Mouse (Mus musculus): ENCODE results near the gene Duox2. TPM values are rescaled to one million over a fixed set of nuclear protein-coding genes. Genes with fewer than 3 reads are reported as not detected.
"Not testable (repeated sequence)": the region's sequence is repeated elsewhere in the genome, so short reads cannot be mapped to it uniquely, and the experiment has no call there.

The Duox2 gene
- total RNA-seq (2018; cell fraction: chromatin; rRNA removed), result not detected
- not detected for total RNA-seq (2018; cell fraction: cytosol; rRNA removed)
- total RNA-seq (2018; cell fraction: nucleus; rRNA removed), result not detected
- not detected in 3 replicates for polyA plus RNA-seq (2018)

DNA sequence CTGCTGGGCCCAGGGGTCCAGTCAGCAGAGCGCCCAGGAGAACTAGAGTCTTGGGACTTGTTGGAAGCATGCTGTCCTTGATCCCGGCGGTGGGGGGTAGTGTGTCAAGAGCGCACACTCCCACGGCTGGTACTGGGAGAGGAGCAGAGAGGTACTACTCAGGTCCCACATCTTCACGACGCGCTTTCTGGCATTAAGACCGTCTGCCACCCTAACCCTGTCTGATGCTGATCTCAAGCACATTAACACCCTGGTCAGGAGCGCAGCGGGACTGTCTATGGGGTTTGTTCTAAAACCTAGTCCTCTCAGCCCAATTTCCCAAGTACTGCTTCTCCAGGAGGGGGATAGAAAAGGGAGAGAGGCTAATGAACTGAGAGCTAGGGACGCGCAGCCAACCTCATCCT is at the start of gene Duox2:
TSS of gene Duox2 (minus strand) at position 354 of the 404 bp plus-strand sequence.
- no peaks in the 10 kb centered on the region for H3K36me3 ChIP-seq (ENCODE audit: inconsistent target)
- WGBS (ENCODE audit: missing documents), result 12% methylated on average over 13 of the region's 13 CpGs
- no peaks in the 10 kb centered on the region for H3K79me2 ChIP-seq (ENCODE audit: inconsistent target)
- no peak within 1 kb of the TSS for H3K4me3 ChIP-seq (ENCODE audit: inconsistent target)
- no peak within 1 kb of the TSS for H3K27ac ChIP-seq

DNA sequence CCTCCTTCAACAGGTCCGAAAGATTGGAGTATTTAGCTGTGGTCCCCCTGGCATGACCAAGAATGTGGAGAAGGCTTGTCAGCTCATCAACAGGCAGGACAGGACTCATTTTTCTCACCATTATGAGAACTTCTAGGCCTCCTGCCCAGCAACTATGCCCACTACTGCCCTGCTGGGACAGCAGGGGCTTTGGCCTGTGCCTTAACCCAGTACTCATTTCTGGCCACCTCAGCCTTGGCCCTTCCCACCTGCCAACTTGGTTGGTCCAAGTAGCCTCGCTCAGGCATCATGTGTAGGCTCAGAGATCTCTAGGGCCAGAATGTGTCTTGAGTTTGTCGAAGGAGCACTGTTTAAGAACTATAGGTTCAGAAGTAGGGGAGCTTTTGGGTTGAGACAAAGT is 49.0 kb upstream of the Duox2 start:
- Histone ChIP-seq H3K79me2 (ENCODE audit: inconsistent target) (no peaks in the 10 kb centered on the region), H3K27ac (no peak overlapping the region), H3K4me3 (ENCODE audit: inconsistent target) (no peak overlapping the region), H3K36me3 (ENCODE audit: inconsistent target) (no peaks in the 10 kb centered on the region)
- WGBS (ENCODE audit: missing documents), result 95% methylated on average over 3 of the region's 3 CpGs

DNA sequence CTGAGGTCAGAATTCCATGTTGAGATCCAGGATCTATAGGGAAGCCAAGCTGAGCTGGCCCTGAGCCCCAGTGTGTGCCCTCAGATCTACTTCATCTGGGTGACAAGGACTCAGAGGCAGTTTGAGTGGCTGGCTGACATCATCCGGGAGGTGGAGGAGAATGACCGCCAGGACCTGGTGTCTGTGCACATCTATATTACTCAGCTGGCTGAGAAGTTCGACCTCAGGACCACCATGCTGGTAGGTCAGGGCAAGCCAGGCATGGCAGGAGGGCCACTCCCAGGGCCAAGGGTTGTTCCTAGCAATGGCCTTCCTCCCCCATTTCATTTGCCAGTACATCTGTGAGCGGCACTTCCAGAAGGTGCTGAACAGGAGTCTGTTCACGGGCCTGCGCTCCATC is 47.9 kb upstream of the Duox2 start:
- not testable (repeated sequence) for H3K79me2 ChIP-seq (ENCODE audit: inconsistent target); H3K27ac ChIP-seq; H3K36me3 ChIP-seq (ENCODE audit: inconsistent target); H3K4me3 ChIP-seq (ENCODE audit: inconsistent target)
- WGBS (ENCODE audit: missing documents), result 92% methylated on average over 6 of the region's 6 CpGs

DNA sequence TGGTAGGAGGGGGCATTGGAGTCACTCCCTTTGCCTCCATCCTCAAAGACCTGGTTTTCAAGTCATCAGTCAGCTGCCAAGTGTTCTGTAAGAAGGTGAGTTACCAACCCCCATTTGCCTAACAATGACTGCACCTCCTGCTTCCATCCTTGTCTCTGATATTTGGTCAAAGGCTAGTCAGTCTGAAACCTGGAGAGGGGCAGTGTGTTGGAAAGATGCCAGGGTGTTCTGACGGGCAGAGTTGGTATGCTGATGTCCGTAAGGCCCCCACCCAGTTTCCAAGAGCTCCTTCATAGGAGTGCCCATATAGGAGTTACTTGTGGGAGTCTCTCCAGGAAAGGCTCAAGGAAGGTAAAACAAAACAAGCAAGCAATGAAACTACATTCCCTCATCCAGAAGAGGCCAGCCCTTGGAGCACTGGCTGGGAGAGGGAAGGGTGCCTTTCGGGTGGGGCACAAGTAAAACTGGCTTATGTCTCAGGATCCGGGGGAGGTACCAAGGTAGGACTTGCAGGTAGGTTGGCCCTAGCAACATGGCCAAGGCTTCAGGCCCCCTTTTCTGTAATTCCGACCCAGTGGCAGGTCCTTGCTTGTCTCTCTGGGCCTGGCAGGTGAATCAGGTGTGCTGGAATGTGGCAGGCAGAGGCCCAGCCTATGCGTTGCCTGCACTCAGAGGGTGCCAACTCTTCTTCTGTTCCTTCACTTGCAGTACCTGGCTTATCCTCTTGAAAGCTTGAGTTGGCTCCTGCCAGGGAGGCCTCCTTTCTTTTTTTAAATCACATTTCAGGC is 47.1 kb upstream of the Duox2 start:
- Histone ChIP-seq H3K79me2 (ENCODE audit: inconsistent target) (no peaks in the 10 kb centered on the region), H3K27ac (no peak overlapping the region), H3K36me3 (ENCODE audit: inconsistent target) (no peaks in the 10 kb centered on the region), H3K4me3 (ENCODE audit: inconsistent target) (no peak overlapping the region)
- WGBS (ENCODE audit: missing documents), result 92% methylated on average over 6 of the region's 6 CpGs

DNA sequence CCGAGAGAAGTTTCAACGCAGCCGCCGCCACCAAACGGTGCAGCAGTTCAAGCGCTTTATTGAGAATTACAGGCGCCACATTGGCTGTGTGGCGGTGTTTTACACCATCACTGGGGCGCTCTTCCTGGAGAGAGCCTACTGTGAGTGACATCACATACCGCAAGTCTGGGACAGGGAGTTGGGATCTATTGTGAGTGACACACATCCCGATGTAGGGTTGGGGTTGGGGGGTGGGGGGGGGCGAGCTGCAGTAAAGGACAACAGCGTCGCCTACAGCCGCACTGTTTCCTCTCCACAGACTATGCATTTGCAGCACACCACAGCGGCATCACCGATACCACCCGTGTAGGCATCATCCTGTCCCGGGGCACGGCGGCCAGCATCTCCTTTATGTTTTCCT is 39.0 kb upstream of the Duox2 start:
- Histone ChIP-seq H3K4me3 (ENCODE audit: inconsistent target) (no peak overlapping the region), H3K36me3 (ENCODE audit: inconsistent target) (no peaks in the 10 kb centered on the region), H3K79me2 (ENCODE audit: inconsistent target) (no peaks in the 10 kb centered on the region), H3K27ac (no peak overlapping the region)
- WGBS (ENCODE audit: missing documents), result 90% methylated on average over 21 of the region's 21 CpGs

DNA sequence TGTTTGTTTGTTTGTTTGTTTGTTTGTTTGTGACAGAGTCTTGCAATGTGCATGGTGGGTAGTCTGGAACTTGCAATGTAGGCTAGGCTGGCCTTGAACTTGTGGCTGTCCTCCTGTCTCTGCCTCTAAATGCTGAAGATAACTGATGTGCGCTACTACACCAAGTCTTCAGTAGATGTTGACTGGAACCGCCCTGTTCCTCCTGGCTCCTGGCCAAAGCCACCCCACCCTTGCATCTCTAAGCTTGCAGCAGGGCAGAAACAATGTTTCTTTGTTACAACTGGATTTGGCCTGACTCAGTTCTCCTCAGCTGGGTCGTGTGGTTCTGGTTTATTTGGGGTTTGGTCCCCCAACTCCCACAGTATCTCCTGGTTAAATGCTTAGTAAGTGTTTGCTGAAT is 35.9 kb upstream of the Duox2 start:
- no peaks in the 10 kb centered on the region for H3K79me2 ChIP-seq (ENCODE audit: inconsistent target)
- no peaks in the 10 kb centered on the region for H3K36me3 ChIP-seq (ENCODE audit: inconsistent target)
- H3K27ac ChIP-seq, result no peak overlapping the region
- 56% methylated on average over 3 of the region's 3 CpGs for WGBS (ENCODE audit: missing documents)
- H3K4me3 ChIP-seq (ENCODE audit: inconsistent target), result no peak overlapping the region

DNA sequence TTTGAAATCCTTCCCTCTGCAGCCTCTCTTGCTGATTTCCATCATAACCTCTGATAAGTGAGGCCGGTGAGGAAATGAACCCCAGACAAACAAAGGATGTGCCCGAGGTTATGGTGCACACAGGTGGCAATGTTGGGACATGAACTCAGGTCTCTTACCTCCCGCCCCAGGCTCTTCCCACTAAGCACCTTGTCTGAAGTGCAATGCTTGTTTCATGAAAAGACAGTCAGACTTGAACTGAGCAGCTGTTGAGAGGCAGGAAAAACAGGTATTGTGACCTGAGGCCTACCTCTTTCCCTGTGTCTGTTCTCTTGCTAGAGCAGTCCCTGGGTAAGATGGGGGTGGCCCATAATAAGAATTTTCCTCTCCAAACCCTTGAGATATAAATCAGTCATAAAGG is 34.0 kb upstream of the Duox2 start:
- WGBS (ENCODE audit: missing documents), result 85% methylated on average over 3 of the region's 3 CpGs
- H3K79me2 ChIP-seq (ENCODE audit: inconsistent target), result no peaks in the 10 kb centered on the region

DNA sequence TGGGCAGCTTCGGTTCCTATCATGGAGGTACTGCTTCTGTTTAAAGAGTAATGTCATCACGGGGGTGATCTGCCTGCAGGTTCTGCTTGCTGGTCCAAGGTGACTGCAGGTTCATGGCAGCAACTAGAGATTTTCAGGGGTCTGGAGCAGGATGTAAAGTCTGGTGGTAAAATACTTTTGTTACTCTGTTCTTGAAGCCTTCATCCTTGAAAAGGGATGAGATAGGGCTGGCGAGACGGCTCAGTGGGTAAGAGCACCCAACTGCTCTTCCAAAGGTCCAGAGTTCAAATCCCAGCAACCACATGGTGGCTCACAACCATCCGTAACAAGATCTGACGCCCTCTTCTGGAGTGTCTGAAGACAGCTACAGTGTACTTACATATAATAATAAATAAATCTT is 32.1 kb upstream of the Duox2 start:
- H3K36me3 ChIP-seq (ENCODE audit: inconsistent target), result not testable (repeated sequence)
- WGBS (ENCODE audit: missing documents), result 91% methylated on average over 4 of the region's 6 CpGs

More for the DNA sequence above, 34.0 kb upstream of the Duox2 start:
- no peak overlapping the region for H3K27ac ChIP-seq
- H3K4me3 ChIP-seq (ENCODE audit: inconsistent target), result no peak overlapping the region
- H3K36me3 ChIP-seq (ENCODE audit: inconsistent target), result no peaks in the 10 kb centered on the region

DNA sequence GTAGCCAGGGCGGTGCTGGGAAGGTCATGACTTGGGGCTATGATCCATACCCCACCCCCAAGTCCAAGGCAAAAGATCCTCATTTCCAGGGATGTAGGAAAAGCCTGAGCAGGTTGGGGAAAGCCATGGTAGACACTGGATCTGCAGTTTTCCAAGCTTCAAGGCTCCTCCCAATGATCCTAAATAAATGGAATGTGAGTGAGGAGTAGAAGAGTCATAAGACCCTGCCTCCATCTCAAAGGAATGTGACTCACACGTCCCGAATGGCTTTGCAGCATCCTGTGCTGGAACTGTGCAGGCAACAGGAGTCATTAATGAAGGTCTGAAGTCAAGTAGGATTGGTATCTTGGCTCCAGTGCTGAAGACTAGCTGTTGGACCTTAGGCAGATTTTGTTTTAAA is 29.7 kb upstream of the Duox2 start:
- H3K4me3 ChIP-seq (ENCODE audit: inconsistent target), result no peak overlapping the region
- H3K36me3 ChIP-seq (ENCODE audit: inconsistent target), result no peaks in the 10 kb centered on the region
- H3K27ac ChIP-seq, result no peak overlapping the region
- 97% methylated on average over 3 of the region's 3 CpGs for WGBS (ENCODE audit: missing documents)
- no peaks in the 10 kb centered on the region for H3K79me2 ChIP-seq (ENCODE audit: inconsistent target)

More for the DNA sequence above, 32.1 kb upstream of the Duox2 start:
- H3K79me2 ChIP-seq (ENCODE audit: inconsistent target); H3K27ac ChIP-seq; H3K4me3 ChIP-seq (ENCODE audit: inconsistent target): not testable (repeated sequence)

DNA sequence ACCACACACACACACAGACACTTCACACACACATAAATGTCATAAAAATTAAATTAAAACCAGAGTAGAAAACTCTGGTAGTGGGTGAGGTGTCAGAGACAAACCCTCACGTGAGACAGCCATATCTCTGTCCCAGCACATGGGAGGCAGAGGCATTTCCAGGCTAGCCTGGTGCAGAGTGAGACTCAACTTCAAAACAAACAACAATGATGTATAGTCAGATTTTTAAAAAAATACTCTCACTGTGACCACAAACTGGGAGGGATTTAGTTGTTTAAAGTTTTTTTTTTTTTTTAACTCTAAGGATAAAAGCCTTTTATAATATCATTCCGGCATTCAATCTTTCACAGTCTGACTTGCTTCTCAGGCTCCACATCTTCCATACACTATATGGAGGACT is 27.1 kb upstream of the Duox2 start:
- Histone ChIP-seq H3K36me3 (ENCODE audit: inconsistent target) (no peaks in the 10 kb centered on the region), H3K27ac (no peak overlapping the region), H3K4me3 (ENCODE audit: inconsistent target) (no peak overlapping the region), H3K79me2 (ENCODE audit: inconsistent target) (no peaks in the 10 kb centered on the region)
- 80% methylated on average over 2 of the region's 2 CpGs for WGBS (ENCODE audit: missing documents)

DNA sequence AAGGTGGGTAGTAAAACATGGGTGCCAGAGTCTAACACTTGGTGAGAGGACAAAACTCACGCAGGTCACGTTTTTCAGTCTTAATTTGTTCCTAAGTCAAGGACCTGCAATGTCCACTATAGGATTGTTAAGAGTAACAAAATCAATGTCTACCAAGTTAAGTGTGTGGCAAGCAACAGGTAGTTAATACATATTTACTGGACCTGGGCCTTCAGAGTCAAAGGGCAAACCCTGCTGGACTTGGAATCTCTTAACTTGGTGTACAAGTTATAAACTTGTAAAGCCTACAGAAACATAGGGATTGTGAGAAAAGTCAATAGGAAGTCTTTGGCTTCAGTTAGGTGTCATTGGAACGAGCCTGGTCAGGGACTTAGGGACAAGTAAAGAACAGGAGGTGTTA is 26.3 kb upstream of the Duox2 start:
- no peak overlapping the region for H3K27ac ChIP-seq
- no peak overlapping the region for H3K4me3 ChIP-seq (ENCODE audit: inconsistent target)
- 81% methylated on average over 3 of the region's 3 CpGs for WGBS (ENCODE audit: missing documents)
- H3K79me2 ChIP-seq (ENCODE audit: inconsistent target), result no peaks in the 10 kb centered on the region
- no peaks in the 10 kb centered on the region for H3K36me3 ChIP-seq (ENCODE audit: inconsistent target)

DNA sequence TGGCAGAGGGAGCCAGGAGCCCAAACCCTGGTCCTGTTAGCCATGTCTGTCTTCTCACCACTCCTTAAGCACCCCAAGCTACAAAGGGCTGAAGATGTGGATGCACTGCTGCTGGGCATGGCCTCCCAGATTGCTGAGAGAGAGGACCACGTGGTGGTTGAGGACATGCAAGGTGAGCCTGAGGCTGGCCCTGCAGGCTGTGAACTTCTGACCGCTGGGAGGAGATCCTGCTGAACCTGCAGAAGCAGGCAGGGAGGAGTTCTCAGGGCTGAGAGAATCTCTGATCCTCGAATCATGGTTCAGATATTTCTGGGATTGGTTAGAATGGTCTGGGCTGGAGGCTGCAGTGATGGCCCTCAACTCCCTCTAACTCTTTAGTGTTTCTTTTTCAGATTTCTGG is 25.7 kb upstream of the Duox2 start:
- no peak overlapping the region for H3K27ac ChIP-seq
- no peak overlapping the region for H3K4me3 ChIP-seq (ENCODE audit: inconsistent target)
- H3K79me2 ChIP-seq (ENCODE audit: inconsistent target), result no peaks in the 10 kb centered on the region
- H3K36me3 ChIP-seq (ENCODE audit: inconsistent target), result no peaks in the 10 kb centered on the region
- 87% methylated on average over 3 of the region's 3 CpGs for WGBS (ENCODE audit: missing documents)

DNA sequence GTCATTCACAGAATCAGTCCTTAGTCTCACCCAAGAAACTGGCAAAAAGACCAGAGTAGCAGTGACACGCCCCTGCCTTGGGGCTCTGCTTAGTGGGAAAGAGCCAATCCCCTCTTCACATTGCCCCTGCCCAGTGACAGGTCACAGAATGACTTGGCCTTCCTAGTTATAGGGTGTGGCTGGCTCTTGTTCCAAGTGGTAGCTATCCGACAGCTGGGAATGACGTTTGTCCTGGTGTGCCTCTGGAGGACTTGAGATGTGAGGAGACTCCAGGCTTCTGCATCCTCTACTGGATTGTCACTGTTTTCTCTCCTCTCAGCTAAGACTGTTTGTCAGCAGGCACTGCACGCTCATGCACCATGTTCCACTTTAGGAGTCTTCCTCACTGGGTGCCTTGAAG is 19.1 kb upstream of the Duox2 start:
- H3K79me2 ChIP-seq (ENCODE audit: inconsistent target), result no peaks in the 10 kb centered on the region
- WGBS (ENCODE audit: missing documents), result 83% methylated on average over 4 of the region's 4 CpGs
- no peak overlapping the region for H3K4me3 ChIP-seq (ENCODE audit: inconsistent target)
- H3K27ac ChIP-seq, result no peak overlapping the region
- H3K36me3 ChIP-seq (ENCODE audit: inconsistent target), result no peaks in the 10 kb centered on the region

DNA sequence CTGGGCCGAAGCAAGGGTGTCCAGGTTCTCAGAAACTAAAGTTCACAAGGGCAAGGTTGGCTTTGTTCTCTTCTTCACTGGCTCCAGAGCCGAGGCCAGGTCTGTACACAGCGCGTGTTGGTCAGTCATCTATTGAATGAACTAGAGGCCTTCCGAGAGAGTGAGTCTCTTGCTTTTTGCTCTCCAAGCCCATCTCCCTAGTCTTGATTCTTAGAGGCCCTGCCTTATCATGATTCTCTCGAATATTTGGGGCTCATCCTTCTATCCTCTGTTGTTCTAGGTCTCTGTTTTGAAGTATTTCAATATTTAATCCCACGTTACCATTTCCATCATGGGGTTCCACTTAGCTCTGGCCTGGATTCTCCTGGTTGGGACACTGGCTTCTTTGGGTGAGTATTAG is 17.1 kb upstream of the Duox2 start, which contains the start of gene Duox1:
TSS of gene Duox1 (plus strand) at position 301 of the 400 bp plus-strand sequence.
- H3K27ac ChIP-seq, result no peak within 1 kb of the TSS
- H3K4me3 ChIP-seq (ENCODE audit: inconsistent target), result no peak within 1 kb of the TSS
- H3K36me3 ChIP-seq (ENCODE audit: inconsistent target), result no peaks in the 10 kb centered on the region
- 88% methylated on average over 7 of the region's 7 CpGs for WGBS (ENCODE audit: missing documents)
- no peaks in the 10 kb centered on the region for H3K79me2 ChIP-seq (ENCODE audit: inconsistent target)

DNA sequence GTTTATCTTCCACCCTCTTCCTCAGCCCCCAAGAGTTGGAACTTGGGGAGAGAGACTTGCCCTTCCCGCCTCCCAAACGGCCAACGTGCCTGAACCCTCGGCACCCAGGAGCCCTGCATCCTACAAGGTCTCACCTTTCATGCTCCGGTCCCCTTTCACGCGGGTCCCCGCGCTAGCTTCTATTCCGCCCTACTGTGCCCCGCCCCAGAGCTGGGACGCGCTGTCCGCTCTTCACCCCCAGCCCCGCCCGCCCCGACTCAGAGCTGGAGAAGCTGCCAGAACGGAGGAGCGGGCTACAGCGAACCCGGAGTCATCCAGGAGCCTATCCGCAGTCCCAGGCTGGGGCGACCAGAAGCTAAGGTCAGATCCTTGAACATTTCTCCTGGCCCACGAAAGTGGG is 15.3 kb upstream of the Duox2 start, which contains the start of gene Duoxa1:
TSS of gene Duoxa1 (minus strand) at position 195 of the 400 bp plus-strand sequence.
- no peaks in the 10 kb centered on the region for H3K79me2 ChIP-seq (ENCODE audit: inconsistent target)
- H3K4me3 ChIP-seq (ENCODE audit: inconsistent target), result no peak within 1 kb of the TSS
- H3K27ac ChIP-seq, result no peak within 1 kb of the TSS
- no peaks in the 10 kb centered on the region for H3K36me3 ChIP-seq (ENCODE audit: inconsistent target)
- 18% methylated on average over 23 of the region's 24 CpGs for WGBS (ENCODE audit: missing documents)

All from macrophage (primary cell).